Mouse (Mus musculus): ENCODE measurements around the gene Cyb561d1. TPM values are rescaled to one million over a fixed set of nuclear protein-coding genes. Genes with fewer than 3 reads are reported as not detected.

The Cyb561d1 gene
- polyA plus RNA-seq, 1 experiment from 2014 or later: 3.0 TPM

- H3K4me2 ChIP-seq: no peak overlapping the region
- H3K9me3 ChIP-seq (ENCODE audit: control insufficient read depth, low read length): no peaks in the 10 kb centered on the region
- H3K4me1 ChIP-seq (ENCODE audit: control insufficient read depth, insufficient read depth, low read length): 0 out of 2 replicates have a peak, but pooled peaks cover 2% of the 10 kb centered on the region
- ATAC-seq (ENCODE audit: low FRiP score) (no peak), DNase-seq (ENCODE audit: low spot score, missing footprints) (peak; percentile 77)
- whole genome bisulfite sequencing: 62% methylated on average over 2 of the region's 2 CpGs
- no peak overlapping the region for H3K27ac ChIP-seq (ENCODE audit: low read depth, low read length)
- H3K4me3 ChIP-seq (ENCODE audit: low read depth, low read length): no peak overlapping the region
- H3K9ac ChIP-seq (ENCODE audit: low read length): no peak overlapping the region
- H3K36me3 ChIP-seq (ENCODE audit: control insufficient read depth, insufficient read depth, low read length): no peaks in the 10 kb centered on the region
- peaks cover 3% of the 10 kb centered on the region; the same call in 1 of the 2 replicates for H3K27me3 ChIP-seq (ENCODE audit: control insufficient read depth, insufficient read depth, low read length)
These were observed 20.5 kb downstream of the Cyb561d1 start for GRCm38 (mm10) chr3:108180514-108180913.

- H3K36me3 ChIP-seq (ENCODE audit: control insufficient read depth, insufficient read depth, low read length): no peaks in the 10 kb centered on the region
- no peak overlapping the region for H3K4me3 ChIP-seq (ENCODE audit: low read depth, low read length)
- WGBS: 86% methylated on average over 7 of the region's 7 CpGs
- H3K9ac ChIP-seq (ENCODE audit: low read length): no peak overlapping the region
- peak; percentile 47 for DNase-seq (ENCODE audit: low spot score, missing footprints)
- no peaks in the 10 kb centered on the region for H3K4me1 ChIP-seq (ENCODE audit: control insufficient read depth, insufficient read depth, low read length)
- no peak for ATAC-seq (ENCODE audit: low FRiP score)
- no peaks in the 10 kb centered on the region for H3K27me3 ChIP-seq (ENCODE audit: control insufficient read depth, insufficient read depth, low read length)
- no peak overlapping the region for H3K27ac ChIP-seq (ENCODE audit: low read depth, low read length)
- H3K4me2 ChIP-seq: no peak overlapping the region
- no peaks in the 10 kb centered on the region for H3K9me3 ChIP-seq (ENCODE audit: control insufficient read depth, low read length)
These were observed 22.0 kb downstream of the Cyb561d1 start for GRCm38 (mm10) chr3:108178756-108179715.

- no peak overlapping the region for H3K9ac ChIP-seq (ENCODE audit: low read length)
- H3K4me3 ChIP-seq (ENCODE audit: low read depth, low read length): no peak overlapping the region
- DNase-seq (ENCODE audit: low spot score, missing footprints) (no peak), ATAC-seq (ENCODE audit: low FRiP score) (peak; percentile 52; the same call in 1 of the 2 replicates)
- H3K4me2 ChIP-seq: no peak overlapping the region
- no peaks in the 10 kb centered on the region for H3K27me3 ChIP-seq (ENCODE audit: control insufficient read depth, insufficient read depth, low read length)
- no peaks in the 10 kb centered on the region for H3K4me1 ChIP-seq (ENCODE audit: control insufficient read depth, insufficient read depth, low read length)
- H3K27ac ChIP-seq (ENCODE audit: low read depth, low read length): 0 out of 2 replicates have a peak overlapping the region, but pooled peaks have one; percentile 10
- no peaks in the 10 kb centered on the region for H3K9me3 ChIP-seq (ENCODE audit: control insufficient read depth, low read length)
- no peaks in the 10 kb centered on the region for H3K36me3 ChIP-seq (ENCODE audit: control insufficient read depth, insufficient read depth, low read length)
- WGBS: 35% methylated on average over 14 of the region's 14 CpGs
These were observed 26.1 kb downstream of the Cyb561d1 start for GRCm38 (mm10) chr3:108174672-108175531.

GRCm38 (mm10) chr3:108169199-108169598 lies 31.8 kb downstream of the Cyb561d1 start:
- Histone ChIP-seq H3K4me3 (ENCODE audit: low read depth, low read length) (no peak overlapping the region), H3K9me3 (ENCODE audit: control insufficient read depth, low read length) (no peaks in the 10 kb centered on the region), H3K9ac (ENCODE audit: low read length) (no peak overlapping the region), H3K4me1 (ENCODE audit: control insufficient read depth, insufficient read depth, low read length) (peaks cover 21% of the 10 kb centered on the region), H3K4me2 (no peak overlapping the region), H3K27ac (ENCODE audit: low read depth, low read length) (no peak overlapping the region), H3K27me3 (ENCODE audit: control insufficient read depth, insufficient read depth, low read length) (no peaks in the 10 kb centered on the region; the same call in 1 of the 2 replicates), H3K36me3 (ENCODE audit: control insufficient read depth, insufficient read depth, low read length) (no peaks in the 10 kb centered on the region)
- DNase-seq (ENCODE audit: low spot score, missing footprints) (no peak), ATAC-seq (ENCODE audit: low FRiP score) (no peak)
- 41% methylated on average over 3 of the region's 3 CpGs for WGBS

- H3K27ac ChIP-seq (ENCODE audit: low read depth, low read length): peak overlapping the region; percentile 32; the same call in 1 of the 2 replicates
- no peak overlapping the region for H3K4me2 ChIP-seq
- H3K27me3 ChIP-seq (ENCODE audit: control insufficient read depth, insufficient read depth, low read length): no peaks in the 10 kb centered on the region; the same call in 1 of the 2 replicates
- no peak for DNase-seq (ENCODE audit: low spot score, missing footprints)
- no peaks in the 10 kb centered on the region for H3K36me3 ChIP-seq (ENCODE audit: control insufficient read depth, insufficient read depth, low read length)
- H3K4me3 ChIP-seq (ENCODE audit: low read depth, low read length): no peak overlapping the region
- WGBS: 57% methylated on average over 14 of the region's 14 CpGs
- no peaks in the 10 kb centered on the region for H3K9me3 ChIP-seq (ENCODE audit: control insufficient read depth, low read length)
- peaks cover 21% of the 10 kb centered on the region for H3K4me1 ChIP-seq (ENCODE audit: control insufficient read depth, insufficient read depth, low read length)
- H3K9ac ChIP-seq (ENCODE audit: low read length): no peak overlapping the region
- ATAC-seq (ENCODE audit: low FRiP score): no peak
These were observed 33.5 kb downstream of the Cyb561d1 start for GRCm38 (mm10) chr3:108167499-108167898.

- Histone ChIP-seq H3K4me1 (ENCODE audit: control insufficient read depth, insufficient read depth, low read length) (peaks cover 21% of the 10 kb centered on the region), H3K9me3 (ENCODE audit: control insufficient read depth, low read length) (no peaks in the 10 kb centered on the region), H3K27me3 (ENCODE audit: control insufficient read depth, insufficient read depth, low read length) (no peaks in the 10 kb centered on the region; the same call in 1 of the 2 replicates), H3K9ac (ENCODE audit: low read length) (no peak overlapping the region), H3K4me2 (no peak overlapping the region), H3K4me3 (ENCODE audit: low read depth, low read length) (no peak overlapping the region), H3K27ac (ENCODE audit: low read depth, low read length) (peak overlapping the region; percentile 32; the same call in 1 of the 2 replicates), H3K36me3 (ENCODE audit: control insufficient read depth, insufficient read depth, low read length) (no peaks in the 10 kb centered on the region)
- DNase-seq (ENCODE audit: low spot score, missing footprints) (peak; percentile 89), ATAC-seq (ENCODE audit: low FRiP score) (peak; percentile 71)
- WGBS: 9% methylated on average over 10 of the region's 11 CpGs
These were observed 34.4 kb downstream of the Cyb561d1 start for GRCm38 (mm10) chr3:108166486-108167211.

GRCm38 (mm10) chr3:108165532-108166315 lies 35.3 kb downstream of the Cyb561d1 start:
- H3K27ac ChIP-seq (ENCODE audit: low read depth, low read length): peak overlapping the region; percentile 78
- DNase-seq (ENCODE audit: low spot score, missing footprints) (no peak), ATAC-seq (ENCODE audit: low FRiP score) (peak; percentile 31; the same call in 1 of the 2 replicates)
- 21% methylated on average over 10 of the region's 10 CpGs for WGBS
- no peak overlapping the region for H3K4me3 ChIP-seq (ENCODE audit: low read depth, low read length)
- no peak overlapping the region for H3K4me2 ChIP-seq
- no peaks in the 10 kb centered on the region for H3K36me3 ChIP-seq (ENCODE audit: control insufficient read depth, insufficient read depth, low read length)
- H3K9me3 ChIP-seq (ENCODE audit: control insufficient read depth, low read length): no peaks in the 10 kb centered on the region
- H3K9ac ChIP-seq (ENCODE audit: low read length): peak overlapping the region; percentile 4
- peaks cover 21% of the 10 kb centered on the region for H3K4me1 ChIP-seq (ENCODE audit: control insufficient read depth, insufficient read depth, low read length)
- no peaks in the 10 kb centered on the region; the same call in 1 of the 2 replicates for H3K27me3 ChIP-seq (ENCODE audit: control insufficient read depth, insufficient read depth, low read length)

- 30% methylated on average over 9 of the region's 9 CpGs for WGBS
- Histone ChIP-seq H3K4me3 (ENCODE audit: low read depth, low read length) (no peak overlapping the region), H3K4me2 (peak overlapping the region; percentile 13; the same call in 1 of the 2 replicates), H3K27me3 (ENCODE audit: control insufficient read depth, insufficient read depth, low read length) (no peaks in the 10 kb centered on the region; the same call in 1 of the 2 replicates), H3K9me3 (ENCODE audit: control insufficient read depth, low read length) (no peaks in the 10 kb centered on the region), H3K9ac (ENCODE audit: low read length) (0 out of 2 replicates have a peak overlapping the region, but pooled peaks have one; percentile 6), H3K4me1 (ENCODE audit: control insufficient read depth, insufficient read depth, low read length) (peaks cover 21% of the 10 kb centered on the region), H3K27ac (ENCODE audit: low read depth, low read length) (no peak overlapping the region), H3K36me3 (ENCODE audit: control insufficient read depth, insufficient read depth, low read length) (no peaks in the 10 kb centered on the region)
- peak; percentile 99 for DNase-seq (ENCODE audit: low spot score, missing footprints)
- ATAC-seq (ENCODE audit: low FRiP score): peak; percentile 67
These were observed 36.2 kb downstream of the Cyb561d1 start for GRCm38 (mm10) chr3:108164807-108165206.

Data from midbrain, embryonic 11.5 days (tissue).